Mouse (Mus musculus): ENCODE measurements around the gene Dixdc1. TPM values are rescaled to one million over a fixed set of nuclear protein-coding genes. Genes with fewer than 3 reads are reported as not detected.

Dixdc1 gene
- polyA plus RNA-seq, 1 experiment from 2014 or later: 8.5 TPM

- no peak overlapping the region for H3K27ac ChIP-seq
- 68% methylated on average over 6 of the region's 6 CpGs for WGBS
- H3K4me3 ChIP-seq (replicated peaks): no peak overlapping the region
- H3K4me2 ChIP-seq: no peak overlapping the region
- H3K9ac ChIP-seq: no peak overlapping the region
- no peak for ATAC-seq (replicated peaks; ENCODE audit: low FRiP score)
- 0 out of 2 replicates have a peak, but pooled peaks cover 5% of the 10 kb centered on the region for H3K36me3 ChIP-seq
- H3K4me1 ChIP-seq: peaks cover 1% of the 10 kb centered on the region; the same call in 1 of the 2 replicates
- H3K9me3 ChIP-seq (replicated peaks): no peaks in the 10 kb centered on the region
- H3K27me3 ChIP-seq: no peaks in the 10 kb centered on the region
These were observed 22.4 kb upstream of the Dixdc1 start for GRCm38 (mm10) chr9:50761520-50762243.

GRCm38 (mm10) chr9:50756711-50757110 is 17.4 kb upstream of the Dixdc1 start:
- no peak overlapping the region for H3K4me3 ChIP-seq (replicated peaks)
- H3K27me3 ChIP-seq: no peaks in the 10 kb centered on the region
- no peak overlapping the region for H3K27ac ChIP-seq
- ATAC-seq (replicated peaks; ENCODE audit: low FRiP score): no peak
- no peaks in the 10 kb centered on the region for H3K9me3 ChIP-seq (replicated peaks)
- H3K4me2 ChIP-seq: no peak overlapping the region
- WGBS: 61% methylated on average over 5 of the region's 5 CpGs
- H3K4me1 ChIP-seq: peaks cover 17% of the 10 kb centered on the region
- no peak overlapping the region for H3K9ac ChIP-seq
- no peaks in the 10 kb centered on the region for H3K36me3 ChIP-seq

GRCm38 (mm10) chr9:50753947-50754346 is 14.6 kb upstream of the Dixdc1 start:
- Histone ChIP-seq H3K4me3 (replicated peaks) (no peak overlapping the region; the same call in 1 of the 2 replicates), H3K36me3 (no peaks in the 10 kb centered on the region), H3K4me1 (peaks cover 21% of the 10 kb centered on the region), H3K9me3 (replicated peaks) (no peaks in the 10 kb centered on the region), H3K27me3 (no peaks in the 10 kb centered on the region), H3K9ac (no peak overlapping the region), H3K4me2 (peak overlapping the region; percentile 39), H3K27ac (0 out of 2 replicates have a peak overlapping the region, but pooled peaks have one; percentile 72)
- WGBS: 66% methylated on average over 7 of the region's 7 CpGs
- ATAC-seq (replicated peaks; ENCODE audit: low FRiP score): no peak

- 49% methylated on average over 17 of the region's 17 CpGs for WGBS
- H3K4me2 ChIP-seq: peak overlapping the region; percentile 39
- peak; percentile 86 for ATAC-seq (replicated peaks; ENCODE audit: low FRiP score)
- peaks cover 21% of the 10 kb centered on the region for H3K4me1 ChIP-seq
- H3K27ac ChIP-seq: peak overlapping the region; percentile 72
- peak overlapping the region; percentile 23 for H3K4me3 ChIP-seq (replicated peaks)
- H3K36me3 ChIP-seq: no peaks in the 10 kb centered on the region
- no peak overlapping the region for H3K9ac ChIP-seq
- H3K27me3 ChIP-seq: no peaks in the 10 kb centered on the region
- H3K9me3 ChIP-seq (replicated peaks): no peaks in the 10 kb centered on the region
These were observed 13.7 kb upstream of the Dixdc1 start for GRCm38 (mm10) chr9:50752784-50753615.

DNA sequence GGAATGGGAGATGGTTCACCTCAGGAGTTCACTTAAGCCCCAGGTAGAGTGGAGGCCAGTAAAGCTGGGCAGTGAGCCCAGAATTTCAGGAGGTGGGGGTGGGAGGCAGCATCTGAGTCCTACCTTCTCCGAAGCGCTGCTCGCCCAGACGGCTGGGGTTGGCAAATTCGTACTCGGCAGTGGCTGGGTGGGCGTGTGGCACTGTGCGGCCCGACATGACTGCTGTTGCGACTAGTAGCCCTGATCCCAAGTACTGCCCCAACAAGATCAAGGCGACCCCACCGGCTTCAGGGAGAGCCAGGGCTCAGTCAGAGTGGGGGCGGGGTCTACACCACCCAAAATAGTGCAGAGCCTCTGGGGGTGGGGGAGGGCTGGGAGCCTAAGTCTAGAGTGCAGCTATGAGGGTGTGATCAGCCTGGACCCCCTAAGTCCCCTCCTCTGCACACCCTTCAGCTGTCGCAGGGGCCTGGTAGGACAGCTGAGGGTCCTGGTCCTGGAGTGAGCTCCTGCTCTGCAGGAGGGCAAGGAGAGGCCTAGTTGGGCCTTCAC is 12.8 kb upstream of the Dixdc1 start, which contains the start of gene Hspb2:
Gene Hspb2, minus strand, starts transcription at position 301 of the 549 bp plus-strand sequence.
- Histone ChIP-seq H3K4me2 (peak within 1 kb of the TSS; percentile 39), H3K36me3 (no peaks in the 10 kb centered on the region), H3K9me3 (replicated peaks) (no peaks in the 10 kb centered on the region), H3K27me3 (no peaks in the 10 kb centered on the region), H3K4me3 (replicated peaks) (peak within 1 kb of the TSS; percentile 23), H3K27ac (peak within 1 kb of the TSS; percentile 72), H3K9ac (no peak within 1 kb of the TSS), H3K4me1 (peaks cover 21% of the 10 kb centered on the region)
- ATAC-seq (replicated peaks; ENCODE audit: low FRiP score): peak; percentile 35; the same call in 1 of the 2 replicates
- 78% methylated on average over 14 of the region's 14 CpGs for WGBS

- ATAC-seq (replicated peaks; ENCODE audit: low FRiP score): no peak; the same call in 1 of the 2 replicates
- Histone ChIP-seq H3K27me3 (no peaks in the 10 kb centered on the region), H3K4me3 (replicated peaks) (no peak within 1 kb of the TSS), H3K9me3 (replicated peaks) (no peaks in the 10 kb centered on the region), H3K36me3 (no peaks in the 10 kb centered on the region), H3K9ac (no peak within 1 kb of the TSS), H3K27ac (peak within 1 kb of the TSS; percentile 72; the same call in 1 of the 2 replicates), H3K4me2 (no peak within 1 kb of the TSS), H3K4me1 (peaks cover 25% of the 10 kb centered on the region)
- WGBS: 73% methylated on average over 22 of the region's 22 CpGs
These were observed 12.0 kb upstream of the Dixdc1 start, which contains the start of gene Cryab for GRCm38 (mm10) chr9:50751323-50751722. Gene Cryab, plus strand, starts transcription at chr9:50751325.

DNA sequence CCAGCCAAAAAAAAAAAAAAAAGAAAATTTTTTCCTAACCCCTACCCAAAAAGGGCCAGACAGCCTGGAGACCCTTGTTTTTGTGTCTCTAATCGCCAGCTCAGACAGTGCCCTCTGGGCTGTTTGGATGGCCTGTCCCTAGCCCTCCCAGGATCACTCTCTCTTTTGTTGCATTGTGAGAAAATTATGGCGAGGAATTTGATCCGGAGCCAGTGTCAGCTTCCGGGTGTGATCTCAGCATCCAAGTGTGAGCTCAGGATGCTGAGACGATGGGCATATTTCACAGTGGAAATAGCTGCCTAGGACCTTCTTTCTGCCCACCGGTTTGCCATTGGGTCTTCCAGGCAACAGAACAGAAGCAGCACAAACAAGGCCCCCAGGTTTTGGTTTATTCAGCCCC is 11.4 kb upstream of the Dixdc1 start:
- 63% methylated on average over 6 of the region's 6 CpGs for WGBS
- no peak overlapping the region for H3K9ac ChIP-seq
- ATAC-seq (replicated peaks; ENCODE audit: low FRiP score): no peak
- no peaks in the 10 kb centered on the region for H3K27me3 ChIP-seq
- no peaks in the 10 kb centered on the region for H3K36me3 ChIP-seq
- H3K4me1 ChIP-seq: peaks cover 25% of the 10 kb centered on the region
- no peak overlapping the region for H3K4me3 ChIP-seq (replicated peaks)
- no peak overlapping the region for H3K27ac ChIP-seq
- no peak overlapping the region for H3K4me2 ChIP-seq
- H3K9me3 ChIP-seq (replicated peaks): no peaks in the 10 kb centered on the region

DNA sequence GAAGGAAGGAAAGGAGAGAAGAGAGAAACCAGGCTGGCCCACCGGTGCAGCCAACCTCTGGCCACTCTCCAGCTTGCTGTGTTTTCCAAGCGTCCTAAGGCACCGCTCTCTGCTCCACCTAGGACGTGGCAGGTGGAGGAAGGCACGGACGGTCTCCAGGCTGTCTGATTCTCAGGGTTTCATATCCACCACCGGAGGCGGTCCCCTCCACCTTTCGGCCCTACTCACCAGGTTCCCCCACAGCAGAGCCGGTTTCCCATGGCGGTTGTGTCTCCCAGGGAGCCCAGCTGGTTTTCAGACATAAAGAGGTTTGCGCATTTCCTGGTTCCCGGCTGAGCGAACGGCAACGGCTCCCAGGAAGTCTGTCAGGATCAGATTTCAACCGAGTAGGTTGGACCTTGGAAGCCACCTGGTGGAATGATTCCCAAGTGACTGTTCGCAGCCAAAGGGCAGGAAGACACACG is 6.9 kb upstream of the Dixdc1 start, which contains the start of gene 2310030G06Rik:
Gene 2310030G06Rik, minus strand, starts transcription at position 323 of the 464 bp plus-strand sequence.
- ATAC-seq (replicated peaks; ENCODE audit: low FRiP score): peak; percentile 88
- H3K4me1 ChIP-seq: 0 out of 2 replicates have a peak, but pooled peaks cover 4% of the 10 kb centered on the region
- H3K27ac ChIP-seq: peak within 1 kb of the TSS; percentile 89
- H3K4me2 ChIP-seq: peak within 1 kb of the TSS; percentile 77
- H3K36me3 ChIP-seq: no peaks in the 10 kb centered on the region
- WGBS: 1% methylated on average over 19 of the region's 19 CpGs
- H3K9me3 ChIP-seq (replicated peaks): no peaks in the 10 kb centered on the region
- H3K4me3 ChIP-seq (replicated peaks): peak within 1 kb of the TSS; percentile 54
- H3K9ac ChIP-seq: peak within 1 kb of the TSS; percentile 60
- no peaks in the 10 kb centered on the region for H3K27me3 ChIP-seq

DNA sequence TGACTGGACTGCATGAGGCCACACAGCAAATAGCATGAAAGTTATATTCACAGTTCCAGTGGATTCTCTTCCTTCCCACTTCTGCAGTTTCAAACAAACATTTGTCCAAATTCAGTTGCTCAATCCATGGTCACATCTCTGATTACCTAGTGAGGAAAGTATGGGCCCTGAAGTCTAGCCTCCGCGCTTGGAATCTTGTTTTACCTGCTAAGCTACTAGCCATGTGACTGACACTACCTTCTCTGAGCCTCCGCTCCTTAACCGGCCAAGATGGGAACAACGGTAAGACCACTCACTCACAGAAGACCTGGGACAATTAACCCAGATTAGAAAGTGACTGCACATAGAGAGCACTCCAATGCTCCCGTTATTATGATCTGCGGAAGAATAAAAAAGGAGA is 6.5 kb upstream of the Dixdc1 start:
- peak; percentile 62; the same call in 1 of the 2 replicates for ATAC-seq (replicated peaks; ENCODE audit: low FRiP score)
- peak overlapping the region; percentile 60 for H3K9ac ChIP-seq

DNA sequence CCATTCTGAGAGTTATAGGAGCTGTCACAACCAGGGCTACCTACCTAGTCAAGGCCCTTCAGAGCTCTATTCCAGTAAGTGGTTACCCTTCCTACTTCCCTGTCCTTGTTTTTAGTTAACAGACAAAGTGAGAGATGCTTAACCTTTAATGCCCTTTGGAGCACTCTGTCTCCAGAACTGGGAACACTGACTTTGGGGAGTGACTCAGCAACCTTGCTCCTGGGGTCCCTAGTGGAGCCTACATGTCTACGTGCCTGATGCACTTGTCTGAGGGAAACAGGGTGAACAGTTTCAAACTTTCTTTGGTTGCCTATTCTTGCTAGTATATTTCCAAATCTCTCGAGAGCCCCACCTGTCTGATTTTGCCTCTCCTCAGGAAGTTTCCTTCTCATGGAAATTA is 3.4 kb upstream of the Dixdc1 start:
- no peak overlapping the region for H3K9ac ChIP-seq
- no peaks in the 10 kb centered on the region for H3K36me3 ChIP-seq
- H3K4me3 ChIP-seq (replicated peaks): no peak overlapping the region
- H3K4me2 ChIP-seq: no peak overlapping the region
- no peaks in the 10 kb centered on the region for H3K9me3 ChIP-seq (replicated peaks)
- no peak for ATAC-seq (replicated peaks; ENCODE audit: low FRiP score)
- H3K27me3 ChIP-seq: peaks cover 2% of the 10 kb centered on the region; the same call in 1 of the 2 replicates
- H3K4me1 ChIP-seq: peaks cover 17% of the 10 kb centered on the region
- H3K27ac ChIP-seq: no peak overlapping the region
- WGBS: 77% methylated on average over 2 of the region's 2 CpGs

More for the DNA sequence above, 6.5 kb upstream of the Dixdc1 start:
- 12% methylated on average over 7 of the region's 7 CpGs for WGBS
- Histone ChIP-seq H3K27ac (peak overlapping the region; percentile 89), H3K9me3 (replicated peaks) (no peaks in the 10 kb centered on the region), H3K4me2 (peak overlapping the region; percentile 77), H3K36me3 (no peaks in the 10 kb centered on the region), H3K4me1 (0 out of 2 replicates have a peak, but pooled peaks cover 4% of the 10 kb centered on the region), H3K27me3 (no peaks in the 10 kb centered on the region), H3K4me3 (replicated peaks) (peak overlapping the region; percentile 54)

GRCm38 (mm10) chr9:50742261-50742660 is 2.9 kb upstream of the Dixdc1 start:
- Histone ChIP-seq H3K36me3 (no peaks in the 10 kb centered on the region), H3K9me3 (replicated peaks) (no peaks in the 10 kb centered on the region), H3K4me2 (no peak overlapping the region), H3K27ac (no peak overlapping the region), H3K9ac (no peak overlapping the region), H3K4me3 (replicated peaks) (no peak overlapping the region), H3K4me1 (peaks cover 17% of the 10 kb centered on the region), H3K27me3 (peaks cover 3% of the 10 kb centered on the region; the same call in 1 of the 2 replicates)
- 83% methylated on average over 3 of the region's 3 CpGs for WGBS
- no peak for ATAC-seq (replicated peaks; ENCODE audit: low FRiP score)

Data from kidney, embryonic 15.5 days (tissue).